Mouse (Mus musculus): Measurements from ENCODE around the gene 9530003J23Rik. TPM values are rescaled to one million over a fixed set of nuclear protein-coding genes. Genes with fewer than 3 reads are reported as not detected.
"Not testable (repeated sequence)": the region's sequence is repeated elsewhere in the genome, so short reads cannot be mapped to it uniquely, and the experiment has no call there.

9530003J23Rik gene
- not detected in 2 replicates for polyA plus RNA-seq (2016; fragmentation: Nextera tagmentation; extraction: Ambion mirVana)

DNA sequence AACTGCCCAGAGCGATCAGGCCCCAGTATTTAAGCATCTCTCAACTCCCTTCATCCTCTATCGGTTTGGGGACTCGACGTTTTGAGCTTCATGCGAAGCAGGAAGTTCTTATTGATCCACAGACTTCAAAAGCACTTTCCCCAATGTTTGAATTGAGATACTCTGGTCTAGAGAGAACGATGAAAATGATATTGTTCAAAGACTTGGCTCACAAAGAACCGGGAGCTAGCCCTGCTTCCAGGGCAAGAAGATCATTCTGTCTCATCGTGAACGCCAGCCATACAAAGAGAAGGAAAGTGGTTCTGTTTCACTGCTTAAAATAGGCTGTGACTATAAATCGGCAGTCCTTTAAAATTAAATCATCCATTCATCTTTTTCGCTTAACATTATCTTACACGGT, at the start of gene 9530003J23Rik:
TSS of gene 9530003J23Rik (minus strand) at position 101 of the 400 bp plus-strand sequence.
- Histone ChIP-seq H3K9ac (no peak within 1 kb of the TSS), H3K27me3 (replicated peaks) (0 out of 2 replicates have a peak, but pooled peaks cover 5% of the 10 kb centered on the region), H3K36me3 (no peaks in the 10 kb centered on the region), H3K9me3 (replicated peaks) (no peaks in the 10 kb centered on the region), H3K27ac (ENCODE audit: poor library complexity, severe bottlenecking) (no peak within 1 kb of the TSS), H3K4me2 (no peak within 1 kb of the TSS), H3K4me1 (replicated peaks) (0 out of 2 replicates have a peak, but pooled peaks cover 3% of the 10 kb centered on the region), H3K4me3 (no peak within 1 kb of the TSS)
- ATAC-seq (ENCODE audit: insufficient number of reproducible peaks, low FRiP score), result no peak
- 83% methylated on average over 12 of the region's 12 CpGs for WGBS

DNA sequence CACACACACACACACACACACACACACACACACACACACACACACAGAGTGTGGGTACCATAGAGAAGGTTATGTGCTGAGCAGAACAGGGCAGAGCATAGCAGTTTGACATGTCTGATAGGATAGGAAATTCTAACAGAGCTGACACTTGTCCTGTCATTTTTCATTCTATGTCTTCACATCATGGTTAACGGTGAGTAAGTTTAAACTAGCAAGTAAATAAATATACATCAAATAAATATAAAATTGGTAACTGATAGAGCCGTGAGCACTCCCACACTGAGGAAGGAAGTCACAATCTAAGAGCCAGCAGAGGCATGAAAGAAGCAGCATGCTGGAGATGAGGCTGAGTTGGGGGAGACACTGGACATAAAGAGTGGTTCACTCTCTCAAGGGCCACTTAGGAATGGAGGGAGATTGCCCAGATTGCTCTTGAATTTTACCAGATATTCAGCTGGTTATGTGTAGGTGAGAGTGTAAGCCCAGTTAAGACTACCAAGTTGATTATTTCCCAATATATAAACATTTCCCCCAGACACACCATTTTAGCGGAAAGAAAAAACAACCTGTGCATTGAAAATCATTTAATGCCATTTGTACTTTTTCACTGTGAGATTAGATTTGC, 48.8 kb upstream of the 9530003J23Rik start:
- 71% methylated on average over 3 of the region's 3 CpGs for WGBS
- H3K9ac ChIP-seq, result no peak overlapping the region
- no peak for ATAC-seq (ENCODE audit: insufficient number of reproducible peaks, low FRiP score)

DNA sequence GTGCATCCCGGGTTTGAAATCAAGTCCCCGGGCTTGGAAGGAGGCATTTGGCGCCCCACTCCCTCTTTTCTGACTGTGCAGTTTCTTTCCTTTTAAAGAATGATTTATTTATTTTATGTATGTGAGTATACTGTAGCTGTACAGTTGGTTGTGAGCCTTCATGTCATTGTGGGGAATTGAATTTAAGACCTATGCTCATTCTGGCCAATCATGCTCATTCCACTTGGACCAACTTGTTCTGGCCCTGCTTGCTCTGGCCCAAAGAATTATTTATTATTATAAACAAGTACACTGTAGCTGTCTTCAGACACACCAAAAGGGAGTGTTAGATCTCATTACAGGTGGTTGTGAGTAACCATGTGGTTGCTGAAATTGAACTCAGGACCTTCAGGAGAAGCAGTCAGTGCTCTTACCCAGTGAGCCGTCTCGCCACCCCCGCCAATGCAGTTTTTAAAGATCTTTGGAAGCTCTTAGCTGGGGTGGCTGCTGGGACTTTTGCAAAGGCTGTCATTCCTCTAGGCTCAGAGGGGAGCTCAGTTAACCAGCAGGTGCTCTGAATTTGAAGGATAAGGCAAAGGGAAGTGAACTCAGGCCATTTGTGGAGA, 48.0 kb upstream of the 9530003J23Rik start:
- Histone ChIP-seq H3K36me3 (no peaks in the 10 kb centered on the region), H3K27ac (ENCODE audit: poor library complexity, severe bottlenecking) (no peak overlapping the region), H3K4me3 (no peak overlapping the region), H3K27me3 (replicated peaks) (peaks cover 16% of the 10 kb centered on the region; the same call in 1 of the 2 replicates), H3K4me1 (replicated peaks) (peaks cover 31% of the 10 kb centered on the region), H3K9ac (no peak overlapping the region), H3K4me2 (no peak overlapping the region), H3K9me3 (replicated peaks) (no peaks in the 10 kb centered on the region)
- no peak for ATAC-seq (ENCODE audit: insufficient number of reproducible peaks, low FRiP score)
- WGBS, result 74% methylated on average over 6 of the region's 6 CpGs

More for the DNA sequence above, 48.8 kb upstream of the 9530003J23Rik start:
- peaks cover 15% of the 10 kb centered on the region; the same call in 1 of the 2 replicates for H3K27me3 ChIP-seq (replicated peaks)
- H3K36me3 ChIP-seq, result no peaks in the 10 kb centered on the region
- H3K4me3 ChIP-seq, result no peak overlapping the region
- no peak overlapping the region for H3K27ac ChIP-seq (ENCODE audit: poor library complexity, severe bottlenecking)
- no peaks in the 10 kb centered on the region for H3K9me3 ChIP-seq (replicated peaks)
- no peak overlapping the region for H3K4me2 ChIP-seq
- peaks cover 23% of the 10 kb centered on the region for H3K4me1 ChIP-seq (replicated peaks)

DNA sequence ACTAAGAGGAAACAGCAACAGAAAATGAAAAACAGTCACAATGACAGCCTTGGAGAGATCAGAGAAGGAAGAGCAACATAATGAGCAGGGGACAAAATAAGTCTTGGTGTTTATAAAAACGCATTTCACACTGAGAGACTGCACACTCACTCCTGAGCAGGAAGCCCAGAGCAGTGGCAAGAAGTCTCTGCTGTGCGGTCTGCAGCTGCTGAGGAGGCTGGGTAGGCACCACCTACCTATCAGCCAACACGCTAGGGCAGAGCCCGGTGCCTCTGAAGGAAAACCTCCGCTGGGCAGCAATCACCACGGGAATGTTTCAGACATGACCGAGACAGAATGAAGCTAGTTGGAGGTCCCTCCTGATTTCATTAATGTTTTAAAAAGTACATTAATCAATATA, 47.1 kb upstream of the 9530003J23Rik start:
- peaks cover 32% of the 10 kb centered on the region for H3K4me1 ChIP-seq (replicated peaks)
- not testable (repeated sequence) for H3K4me2 ChIP-seq; H3K27ac ChIP-seq (ENCODE audit: poor library complexity, severe bottlenecking); H3K36me3 ChIP-seq; H3K9me3 ChIP-seq (replicated peaks); ATAC-seq (ENCODE audit: insufficient number of reproducible peaks, low FRiP score); H3K4me3 ChIP-seq; H3K9ac ChIP-seq
- 56% methylated on average over 4 of the region's 7 CpGs for WGBS
- H3K27me3 ChIP-seq (replicated peaks), result peaks cover 12% of the 10 kb centered on the region

DNA sequence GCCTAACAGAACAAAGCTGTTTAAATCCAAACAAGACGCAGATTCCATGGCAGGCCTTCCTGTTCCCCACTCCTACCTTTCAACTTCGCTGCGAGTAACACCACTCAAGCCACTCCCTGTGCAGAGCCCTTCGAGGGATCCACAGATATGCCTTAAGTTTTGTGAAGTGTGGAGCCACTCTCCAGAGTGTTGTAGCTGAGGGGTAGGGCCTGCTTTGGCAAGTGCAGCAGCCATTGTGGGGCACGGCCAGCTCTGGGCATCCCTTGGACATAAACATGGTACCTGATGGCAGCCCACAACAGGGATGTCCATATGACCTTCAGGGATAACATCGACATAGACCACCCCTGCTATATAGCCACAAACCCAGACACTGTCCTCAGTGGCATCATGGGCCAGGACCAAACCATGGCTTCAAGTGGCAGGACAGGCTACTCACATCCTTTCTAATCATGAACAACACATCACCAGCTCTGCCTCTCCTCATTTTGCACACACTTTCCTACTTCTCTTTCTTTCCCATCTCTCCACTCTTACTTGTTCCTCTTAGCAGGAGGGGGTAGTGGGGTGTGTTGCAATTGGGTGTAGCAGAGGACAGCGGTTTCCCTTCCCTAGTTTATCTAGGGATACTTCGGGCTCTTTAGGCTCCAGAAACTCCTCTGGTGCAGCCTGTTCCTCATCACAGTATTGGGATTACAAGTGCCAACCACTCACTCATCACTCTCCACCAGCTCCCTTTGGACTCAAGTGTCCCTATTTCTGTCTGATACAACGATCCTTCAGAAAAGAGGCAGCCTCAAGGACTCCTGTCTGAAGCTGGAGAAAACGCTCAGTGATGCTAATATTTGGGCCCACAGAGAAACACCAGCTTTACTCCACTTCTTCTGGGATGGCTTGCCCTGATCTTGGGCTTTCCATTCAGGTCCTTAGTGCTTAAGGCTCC, 46.3 kb upstream of the 9530003J23Rik start:
- peak overlapping the region; percentile 44; the same call in 1 of the 2 replicates for H3K27ac ChIP-seq (ENCODE audit: poor library complexity, severe bottlenecking)

DNA sequence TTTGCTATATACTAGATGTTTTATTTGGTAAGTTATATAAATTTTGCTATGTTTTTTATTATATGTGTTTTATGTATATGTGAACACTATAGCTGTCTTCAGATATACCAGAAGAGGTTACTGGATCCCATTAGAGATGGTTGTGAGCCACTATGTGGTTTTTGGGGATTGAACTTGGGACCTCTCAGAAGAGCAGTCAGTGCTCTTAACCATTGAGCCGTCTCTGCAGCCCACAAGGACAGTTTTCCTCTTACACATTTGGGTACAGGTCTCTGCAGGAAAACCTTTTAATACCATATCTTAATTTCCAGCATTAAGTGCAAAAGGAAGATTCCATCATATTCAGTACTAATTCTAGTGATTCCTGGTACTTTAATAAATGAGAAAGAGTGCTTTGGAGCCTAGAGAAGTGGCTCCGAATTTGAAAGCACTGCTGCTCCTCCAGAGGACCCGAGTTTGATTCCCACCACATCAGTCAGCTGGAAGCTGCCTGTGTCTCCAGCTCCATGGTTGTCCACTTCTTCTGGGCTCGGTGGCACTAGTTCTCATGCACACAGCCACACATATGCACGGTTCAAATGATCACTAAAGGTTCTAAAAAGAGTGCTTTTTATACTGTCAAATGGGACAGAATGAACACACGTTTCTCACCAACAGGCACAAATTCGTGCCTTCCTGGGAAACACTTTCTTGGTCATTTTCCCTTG, 45.5 kb upstream of the 9530003J23Rik start:
- Histone ChIP-seq H3K36me3 (no peaks in the 10 kb centered on the region), H3K4me2 (no peak overlapping the region), H3K4me3 (no peak overlapping the region), H3K27ac (ENCODE audit: poor library complexity, severe bottlenecking) (peak overlapping the region; percentile 44; the same call in 1 of the 2 replicates), H3K9me3 (replicated peaks) (no peaks in the 10 kb centered on the region), H3K27me3 (replicated peaks) (peaks cover 17% of the 10 kb centered on the region), H3K4me1 (replicated peaks) (peaks cover 32% of the 10 kb centered on the region), H3K9ac (no peak overlapping the region)
- no peak for ATAC-seq (ENCODE audit: insufficient number of reproducible peaks, low FRiP score)
- 77% methylated on average over 7 of the region's 7 CpGs for WGBS

More for the DNA sequence above, 46.3 kb upstream of the 9530003J23Rik start:
- ATAC-seq (ENCODE audit: insufficient number of reproducible peaks, low FRiP score), result no peak
- Histone ChIP-seq H3K9me3 (replicated peaks) (no peaks in the 10 kb centered on the region), H3K4me1 (replicated peaks) (peaks cover 32% of the 10 kb centered on the region), H3K27me3 (replicated peaks) (peaks cover 17% of the 10 kb centered on the region), H3K36me3 (no peaks in the 10 kb centered on the region), H3K9ac (no peak overlapping the region), H3K4me3 (no peak overlapping the region), H3K4me2 (no peak overlapping the region)
- WGBS, result 56% methylated on average over 10 of the region's 10 CpGs

DNA sequence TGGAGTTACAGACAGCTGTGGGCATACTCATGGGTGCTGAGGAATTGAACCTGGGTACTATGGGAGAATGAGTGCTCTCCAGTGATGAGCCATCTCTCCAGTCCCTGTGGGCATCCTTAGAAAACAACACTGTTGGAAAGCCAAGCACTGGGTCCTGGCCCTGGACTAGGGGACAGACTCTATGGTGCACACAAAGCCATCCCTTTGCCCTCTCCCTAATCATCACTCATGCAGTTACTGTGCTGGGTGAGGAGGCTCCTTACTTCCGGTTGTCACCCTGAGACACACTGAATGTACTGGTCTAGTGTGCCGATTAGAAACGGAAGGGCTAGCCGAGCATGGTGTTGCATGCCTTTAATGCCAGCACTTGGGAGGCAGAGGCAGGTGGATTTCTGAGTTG, 44.7 kb upstream of the 9530003J23Rik start:
- WGBS, result 77% methylated on average over 4 of the region's 4 CpGs
- H3K4me3 ChIP-seq, H3K36me3 ChIP-seq: not testable (repeated sequence)

DNA sequence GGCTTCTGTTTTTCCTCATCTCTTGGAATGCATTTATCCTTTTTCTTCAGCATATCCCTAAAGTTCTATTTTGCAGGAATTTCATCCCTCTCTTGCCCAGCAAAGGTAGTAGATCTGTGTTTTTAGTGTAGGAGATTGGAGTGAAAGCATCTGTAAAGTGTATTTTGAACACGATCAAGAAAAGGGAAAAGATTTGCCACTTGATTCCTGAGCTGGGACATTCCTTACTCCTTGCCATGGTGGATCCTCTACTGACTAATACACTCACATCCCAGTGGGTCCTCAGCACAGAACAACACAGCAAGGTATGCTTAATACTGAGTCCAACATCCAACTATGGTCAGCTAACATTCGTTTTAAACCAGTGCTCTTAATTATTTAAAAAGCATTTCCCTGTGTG, 44.0 kb upstream of the 9530003J23Rik start:
- H3K4me1 ChIP-seq (replicated peaks), result peaks cover 31% of the 10 kb centered on the region
- no peak overlapping the region for H3K4me2 ChIP-seq
- H3K4me3 ChIP-seq, result no peak overlapping the region
- ATAC-seq (ENCODE audit: insufficient number of reproducible peaks, low FRiP score), result no peak
- WGBS, result 78% methylated on average over 2 of the region's 2 CpGs
- no peaks in the 10 kb centered on the region for H3K9me3 ChIP-seq (replicated peaks)
- H3K9ac ChIP-seq, result no peak overlapping the region
- H3K36me3 ChIP-seq, result no peaks in the 10 kb centered on the region
- H3K27ac ChIP-seq (ENCODE audit: poor library complexity, severe bottlenecking), result no peak overlapping the region
- peaks cover 17% of the 10 kb centered on the region for H3K27me3 ChIP-seq (replicated peaks)

More for the DNA sequence above, 44.7 kb upstream of the 9530003J23Rik start:
- H3K4me2 ChIP-seq; H3K27ac ChIP-seq (ENCODE audit: poor library complexity, severe bottlenecking); H3K9ac ChIP-seq; ATAC-seq (ENCODE audit: insufficient number of reproducible peaks, low FRiP score); H3K9me3 ChIP-seq (replicated peaks): not testable (repeated sequence)
- Histone ChIP-seq H3K27me3 (replicated peaks) (peaks cover 17% of the 10 kb centered on the region), H3K4me1 (replicated peaks) (peaks cover 26% of the 10 kb centered on the region)

DNA sequence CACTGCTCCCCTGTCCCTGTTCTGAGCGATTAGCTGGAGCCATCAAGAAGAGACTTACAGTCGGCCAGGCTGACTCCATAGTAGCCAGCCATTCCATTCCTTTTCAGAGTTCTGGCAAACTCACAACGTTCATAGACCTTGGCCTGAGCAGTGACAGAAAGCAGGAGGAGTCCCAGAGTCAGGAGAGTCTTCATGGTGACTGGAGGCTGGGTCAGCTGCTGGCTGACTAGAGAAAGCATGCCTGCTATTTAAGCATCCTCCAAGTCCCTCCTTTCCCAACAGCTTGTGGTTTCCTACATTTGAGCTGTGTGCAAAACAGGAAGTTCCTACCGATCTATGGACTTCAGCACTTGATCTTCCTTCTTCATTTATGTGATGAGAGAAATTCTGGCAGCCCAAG, 43.5 kb upstream of the 9530003J23Rik start, which contains the start of gene Lyz2:
TSS of gene Lyz2 (minus strand) at position 273 of the 400 bp plus-strand sequence.
- peaks cover 17% of the 10 kb centered on the region for H3K27me3 ChIP-seq (replicated peaks)
- H3K4me1 ChIP-seq (replicated peaks), result peaks cover 33% of the 10 kb centered on the region
- 38% methylated on average over 4 of the region's 4 CpGs for WGBS
- no peak within 1 kb of the TSS for H3K4me3 ChIP-seq
- H3K9me3 ChIP-seq (replicated peaks), result no peaks in the 10 kb centered on the region
- ATAC-seq (ENCODE audit: insufficient number of reproducible peaks, low FRiP score), result no peak
- H3K36me3 ChIP-seq, result no peaks in the 10 kb centered on the region
- no peak within 1 kb of the TSS for H3K9ac ChIP-seq
- H3K27ac ChIP-seq (ENCODE audit: poor library complexity, severe bottlenecking), result no peak within 1 kb of the TSS
- no peak within 1 kb of the TSS; the same call in 1 of the 2 replicates for H3K4me2 ChIP-seq

DNA sequence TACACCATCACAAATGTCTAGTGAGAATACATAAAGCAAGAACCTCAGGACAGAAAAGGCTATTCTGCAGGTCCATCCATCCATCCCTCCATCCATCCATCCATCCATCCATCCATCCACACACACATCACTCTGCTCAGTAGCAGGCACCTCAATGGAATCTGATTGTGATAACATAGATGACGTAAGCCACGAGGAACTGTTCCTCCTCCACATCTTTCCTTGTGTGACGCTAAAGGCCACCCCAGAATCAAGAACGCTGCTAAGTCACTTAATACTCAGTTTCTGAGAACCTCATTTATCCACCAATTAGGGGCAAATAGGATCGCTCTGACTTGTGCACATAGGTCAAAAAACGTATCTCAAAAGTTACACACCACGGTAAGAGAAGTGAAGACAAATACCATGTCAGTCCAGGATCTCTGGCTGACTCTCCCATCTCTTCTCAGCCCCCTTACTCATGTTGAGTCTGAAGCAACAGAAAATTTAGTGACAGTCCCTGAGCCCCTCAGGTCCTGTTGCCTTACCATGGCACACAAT, 42.9 kb upstream of the 9530003J23Rik start:
- Histone ChIP-seq H3K4me1 (replicated peaks) (peaks cover 33% of the 10 kb centered on the region), H3K36me3 (no peaks in the 10 kb centered on the region), H3K9ac (no peak overlapping the region), H3K4me3 (no peak overlapping the region), H3K9me3 (replicated peaks) (no peaks in the 10 kb centered on the region), H3K4me2 (no peak overlapping the region), H3K27ac (ENCODE audit: poor library complexity, severe bottlenecking) (no peak overlapping the region), H3K27me3 (replicated peaks) (peaks cover 17% of the 10 kb centered on the region)
- 74% methylated on average over 7 of the region's 7 CpGs for WGBS
- no peak for ATAC-seq (ENCODE audit: insufficient number of reproducible peaks, low FRiP score)

All from heart, embryonic 12.5 days (tissue).